Mouse (Mus musculus) thymus, adult 2 months (tissue): ENCODE measurements around the gene Nr2f2. TPM values are rescaled to one million over a fixed set of nuclear protein-coding genes. Genes with fewer than 3 reads are reported as not detected.

Experiments used
- DNase-seq: peaks from one replicate; pipeline ENCODE4 v3.0.0; 2021
- H3K27ac ChIP-seq: fragments of 200-500 bp; 2 replicates; pipeline ENCODE4 v1.5.1; 2012; ENCODE audit warnings: low read length, control low read depth; ENCODE audit not compliant: control insufficient read depth, insufficient read depth
- H3K27me3 ChIP-seq: fragments of 200-500 bp; 2 replicates; pipeline ENCODE4 v1.6.1; 2012; ENCODE audit warnings: mild to moderate bottlenecking, low read length, moderate library complexity, mixed read lengths; ENCODE audit not compliant: control insufficient read depth, insufficient read depth
- H3K36me3 ChIP-seq: fragments of 200-500 bp; 2 replicates; pipeline ENCODE4 v1.6.1; 2012; ENCODE audit warnings: mild to moderate bottlenecking, low read length, moderate library complexity; ENCODE audit not compliant: control insufficient read depth, insufficient read depth
- H3K4me1 ChIP-seq: fragments of 200-500 bp; replicated peaks from 2 replicates; pipeline ENCODE4 v1.6.1; 2012; ENCODE audit warnings: low read length; ENCODE audit not compliant: control insufficient read depth, insufficient read depth
- H3K4me3 ChIP-seq: fragments of 200-500 bp; 2 replicates; pipeline ENCODE4 v1.5.1; 2012; ENCODE audit warnings: mild to moderate bottlenecking, low read length, control low read depth, moderate library complexity; ENCODE audit not compliant: control insufficient read depth, insufficient read depth
- CTCF ChIP-seq: fragments of 200-500 bp; IDR thresholded peaks from 2 replicates; pipeline ENCODE4 v1.5.1; 2012; ENCODE audit warnings: mild to moderate bottlenecking, control low read depth, low read length, moderate library complexity, borderline replicate concordance; ENCODE audit not compliant: control insufficient read depth, poor library complexity, insufficient read depth; ENCODE audit errors: extremely low read depth
- POLR2A ChIP-seq: fragments of 200-500 bp; IDR thresholded peaks from 2 replicates; pipeline ENCODE4 v1.6.1; 2012; ENCODE audit warnings: mild to moderate bottlenecking, low read length, control low read depth, moderate library complexity; ENCODE audit not compliant: control insufficient read depth, poor library complexity, insufficient read depth; ENCODE audit errors: extremely low read depth
- WGBS: fragments of 180-500 bp; shearing (Covaris S2); methylation state at CpG from one replicate; pipeline ENCODE4 v1.1.7; 2018; 5-methylcytosine and 5-hydroxymethylcytosine counted together
- polyA plus RNA-seq: library from polyadenylated mRNA; depleted of rRNA; stranded (reverse); fragments of >200 nt; gene quantifications from 2 replicates; pipeline ENCODE4 v1.2.3, GENCODE M21; 2012

The Nr2f2 gene
- polyA plus RNA-seq, 1 experiment: 14.7 TPM

GRCm38 (mm10) chr7:70324541-70324940, 42.0 kb downstream of the Nr2f2 start:
- no peaks in the 10 kb centered on the region for H3K36me3 ChIP-seq
- no peaks in the 10 kb centered on the region; the same call in 1 of the 2 replicates for H3K27me3 ChIP-seq
- H3K4me3 ChIP-seq: no peak overlapping the region
- DNase-seq: no peak
- H3K4me1 ChIP-seq: no peaks in the 10 kb centered on the region
- H3K27ac ChIP-seq: no peak overlapping the region
- TF ChIP-seq CTCF (no peak), POLR2A (no peak)
- WGBS: 10% methylated on average over 5 of the region's 5 CpGs

- no peak for TF ChIP-seq CTCF
- no peak for TF ChIP-seq POLR2A
- H3K4me3 ChIP-seq: no peak overlapping the region
- no peak for DNase-seq
- H3K27ac ChIP-seq: no peak overlapping the region
- 7% methylated on average over 9 of the region's 9 CpGs for WGBS
- no peaks in the 10 kb centered on the region for H3K4me1 ChIP-seq
- H3K36me3 ChIP-seq: no peaks in the 10 kb centered on the region
- H3K27me3 ChIP-seq: no peaks in the 10 kb centered on the region; the same call in 1 of the 2 replicates
Measured at GRCm38 (mm10) chr7:70324041-70324440, 42.5 kb downstream of the Nr2f2 start.

DNA sequence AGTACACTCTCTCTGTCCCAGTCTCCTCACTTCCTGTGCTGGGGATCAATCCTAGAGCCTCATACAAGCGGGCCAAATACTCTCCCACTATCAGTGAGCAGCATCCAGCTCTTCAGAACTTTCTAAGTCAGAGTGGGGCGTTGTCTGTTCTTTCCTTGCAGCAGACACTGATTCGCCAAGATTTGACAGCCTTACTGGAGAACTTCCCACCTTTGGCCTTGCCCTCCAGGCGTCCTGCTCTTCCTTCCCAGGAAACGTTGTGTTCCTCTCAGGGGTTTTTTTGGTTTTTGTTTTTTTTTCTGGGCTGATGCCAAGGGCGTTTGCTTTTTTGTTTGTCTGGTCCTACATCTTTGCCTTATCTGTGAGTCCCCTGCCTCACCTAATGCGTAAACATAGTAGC, 60.8 kb downstream of the Nr2f2 start:
- Histone ChIP-seq H3K27ac (no peak overlapping the region), H3K27me3 (no peaks in the 10 kb centered on the region), H3K4me1 (no peaks in the 10 kb centered on the region), H3K36me3 (no peaks in the 10 kb centered on the region), H3K4me3 (no peak overlapping the region)
- no peak for DNase-seq
- TF ChIP-seq POLR2A (no peak), CTCF (no peak)
- WGBS: 46% methylated on average over 7 of the region's 7 CpGs

DNA sequence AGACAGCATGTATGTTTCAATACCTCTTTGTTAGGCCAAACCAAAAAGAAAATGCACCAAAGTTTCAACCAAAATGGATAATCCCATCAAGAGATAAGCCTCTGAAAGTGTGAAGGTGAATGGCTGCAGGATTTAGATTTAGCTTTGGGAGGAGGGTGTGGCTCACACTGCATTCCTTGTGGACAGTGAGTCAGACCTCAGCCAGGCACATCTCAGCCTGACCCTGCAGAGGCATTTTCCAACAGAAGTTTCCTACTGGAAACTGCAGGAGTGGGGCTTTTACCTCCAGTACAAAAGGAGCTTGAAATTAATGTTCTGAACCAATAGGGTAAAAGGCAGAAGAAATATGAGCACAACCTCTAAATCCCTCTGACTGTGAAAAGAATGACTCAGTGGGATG, 62.1 kb downstream of the Nr2f2 start:
- no peak for DNase-seq
- no peaks in the 10 kb centered on the region for H3K36me3 ChIP-seq
- no peak overlapping the region for H3K4me3 ChIP-seq
- H3K27me3 ChIP-seq: no peaks in the 10 kb centered on the region
- no peak overlapping the region for H3K27ac ChIP-seq
- TF ChIP-seq CTCF (no peak), POLR2A (no peak)
- no peaks in the 10 kb centered on the region for H3K4me1 ChIP-seq
